Mouse (Mus musculus) CH12.LX (cell line): ENCODE data around the gene Pigt. TPM values are rescaled to one million over a fixed set of nuclear protein-coding genes. Genes with fewer than 3 reads are reported as not detected.

ENCODE experiments used
- DNase-seq: peaks from one replicate; pipeline ENCODE4 v3.0.0-alpha.2; 2013; ENCODE audit errors: extremely low read depth
- H3K27ac ChIP-seq: 2 replicates; pipeline ENCODE4 v1.5.1; 2012; ENCODE audit warnings: low read depth, mild to moderate bottlenecking, control low read depth, moderate library complexity; ENCODE audit not compliant: insufficient read depth
- H3K27me3 ChIP-seq: replicated peaks from 2 replicates; pipeline ENCODE3; 2012; ENCODE audit warnings: inconsistent platforms
- H3K36me3 ChIP-seq, 2 experiments: replicated peaks in 1 of 2; 2 replicates each; pipeline versions ENCODE3 to v1.6.1; 2012; ENCODE audit warnings: inconsistent platforms in 1 of 2, low read length in 1 of 2, mild to moderate bottlenecking in 1 of 2, mixed read lengths in 1 of 2, moderate library complexity in 1 of 2; ENCODE audit not compliant: control insufficient read depth in 1 of 2, insufficient read depth in 1 of 2
- H3K4me1 ChIP-seq, 2 experiments: 2 replicates each; pipeline ENCODE4 v1.6.1; 2012; ENCODE audit warnings: inconsistent platforms in 1 of 2, moderate library complexity in 1 of 2; ENCODE audit not compliant: insufficient read depth in 2 of 2, control insufficient read depth in 1 of 2
- H3K4me2 ChIP-seq: 2 replicates; pipeline ENCODE4 v1.6.1; 2012; ENCODE audit warnings: low read depth, mild to moderate bottlenecking, control low read depth; ENCODE audit not compliant: poor library complexity, insufficient read depth, severe bottlenecking
- H3K4me3 ChIP-seq, 3 experiments: fragments of 150-350 bp in 1 of 3; sonication (generic) in 1 of 3; replicated peaks in 1 of 3; 2 replicates each; pipeline versions ENCODE3 to v1.5.1; 2011 to 2012; ENCODE audit warnings: low read depth in 2 of 3, low read length in 2 of 3, mild to moderate bottlenecking in 2 of 3, moderate library complexity in 2 of 3, control low read depth in 1 of 3, improper control_type of control experiment in 1 of 3, inconsistent platforms in 1 of 3, mixed read lengths in 1 of 3; ENCODE audit not compliant: poor library complexity in 1 of 3
- H3K79me2 ChIP-seq: replicated peaks from 2 replicates; pipeline ENCODE4 v1.6.1; 2012; ENCODE audit warnings: mild to moderate bottlenecking, moderate library complexity; ENCODE audit not compliant: control insufficient read depth, poor library complexity, insufficient read depth, severe bottlenecking; ENCODE audit errors: extremely low read depth
- H3K9ac ChIP-seq: 2 replicates; pipeline ENCODE4 v1.6.1; 2012; ENCODE audit warnings: low read depth, mild to moderate bottlenecking, control low read depth, moderate library complexity; ENCODE audit not compliant: insufficient read depth
- H3K9me3 ChIP-seq: replicated peaks from 2 replicates; pipeline ENCODE3; 2012; ENCODE audit warnings: low read length, inconsistent platforms, mixed read lengths
- BHLHE40 ChIP-seq: IDR thresholded peaks from 2 replicates; pipeline ENCODE4 v1.6.1; 2011; ENCODE audit warnings: mild to moderate bottlenecking, low read depth, low read length, improper control_type of control experiment
- CHD1 ChIP-seq: IDR thresholded peaks from 2 replicates; pipeline ENCODE4 v1.6.1; 2012; ENCODE audit warnings: low read depth, low read length, improper control_type of control experiment, inconsistent platforms
- EP300 ChIP-seq: IDR thresholded peaks from 2 replicates; pipeline ENCODE4 v1.6.1; 2011; ENCODE audit warnings: low read length, improper control_type of control experiment
- GABPA ChIP-seq: IDR thresholded peaks from 2 replicates; pipeline ENCODE4 v1.6.1; 2012; ENCODE audit warnings: low read depth, low read length, improper control_type of control experiment, inconsistent platforms; ENCODE audit not compliant: insufficient replicate concordance
- JUN ChIP-seq: IDR thresholded peaks from 2 replicates; pipeline ENCODE4 v1.6.1; 2011; ENCODE audit warnings: low read depth, mild to moderate bottlenecking, low read length, improper control_type of control experiment, moderate library complexity; ENCODE audit not compliant: insufficient read depth
- KAT2A ChIP-seq: IDR thresholded peaks from 2 replicates; pipeline ENCODE4 v1.6.1; 2012; ENCODE audit warnings: low read length, improper control_type of control experiment, inconsistent platforms; ENCODE audit not compliant: insufficient replicate concordance
- MAFK ChIP-seq: IDR thresholded peaks from 2 replicates; pipeline ENCODE4 v1.6.1; 2011; ENCODE audit warnings: low read length, improper control_type of control experiment; ENCODE audit not compliant: insufficient replicate concordance
- NELFE ChIP-seq: IDR thresholded peaks from 2 replicates; pipeline ENCODE4 v1.6.1; 2011; ENCODE audit warnings: low read depth, low read length, improper control_type of control experiment
- SIN3A ChIP-seq: IDR thresholded peaks from 2 replicates; pipeline ENCODE4 v1.6.1; 2012; ENCODE audit warnings: low read length, improper control_type of control experiment, inconsistent platforms
- TCF12 ChIP-seq: IDR thresholded peaks from 2 replicates; pipeline ENCODE4 v1.6.1; 2014; ENCODE audit warnings: low read depth, mild to moderate bottlenecking, inconsistent platforms, low read length, improper control_type of control experiment
- UBTF ChIP-seq: IDR thresholded peaks from 2 replicates; pipeline ENCODE4 v1.6.1; 2012; ENCODE audit warnings: low read depth, mild to moderate bottlenecking, inconsistent platforms, low read length, improper control_type of control experiment, moderate library complexity
- USF1 ChIP-seq: IDR thresholded peaks from 2 replicates; pipeline ENCODE4 v1.6.1; 2014; ENCODE audit warnings: low read depth, mild to moderate bottlenecking, inconsistent platforms, low read length, improper control_type of control experiment
- USF2 ChIP-seq: conservative IDR thresholded peaks from 2 replicates; pipeline ENCODE4 v1.6.1; 2011; ENCODE audit warnings: low read depth, low read length, improper control_type of control experiment
- ZC3H11A ChIP-seq: IDR thresholded peaks from 2 replicates; pipeline ENCODE4 v1.6.1; 2012; ENCODE audit warnings: low read depth, mild to moderate bottlenecking, inconsistent platforms, low read length, improper control_type of control experiment
- dilution Hi-C: fragments of 300-500 bp; cut with MboI; formaldehyde crosslinking; loops from 2 replicates; pipeline ENCODE4 v1.14.3; 2020; ENCODE audit warnings: low sequenced_read_pairs; ENCODE audit not compliant: extremely low pct_unique_long_range_greater_than_20kb, extremely low pct_ligation_motif_present
- in situ Hi-C: fragments of 300-500 bp; cut with MboI; formaldehyde crosslinking; loops from 3 replicates; pipeline ENCODE4 v1.14.3; 2019; ENCODE audit warnings: low sequenced_read_pairs, low pct_ligation_motif_present, low pct_unique_long_range_greater_than_20kb, mixed read lengths
- polyA plus RNA-seq: library from polyadenylated mRNA; unstranded; fragments of >175 nt; gene quantifications from 2 replicates; pipeline ENCODE4 v1.2.1, GENCODE M21; 2012; ENCODE audit warnings: low read depth; ENCODE audit not compliant: insufficient read length
- total RNA-seq, 2 experiments: library from RNA; depleted of rRNA; stranded (reverse); fragments of 300-350 nt in 1 of 2; fragments of >200 nt in 1 of 2; gene quantifications; 2 replicates each; pipeline ENCODE4 v1.2.3; 2012 to 2014

Gene Pigt
- total and polyA plus RNA-seq, 3 experiments = 14.0 to 91.8 (median 39.2) TPM

GRCm38 (mm10) chr2:164534315-164534714 lies 37.0 kb downstream of the Pigt start:
- Histone ChIP-seq H3K4me3 (no peak overlapping the region), H3K79me2 (no peaks in the 10 kb centered on the region), H3K9me3 (peaks cover 3% of the 10 kb centered on the region), H3K9ac (no peak overlapping the region), H3K4me1 (peaks cover 4 to 18% of the 10 kb centered on the region in 2 experiments), H3K4me2 (no peak overlapping the region), H3K27ac (no peak overlapping the region), H3K27me3 (peaks cover 71% of the 10 kb centered on the region), H3K36me3 (no peaks in the 10 kb centered on the region)
- dilution Hi-C loops = no loop called here
- TF ChIP-seq MAFK (no peak), JUN (no peak), CHD1 (no peak), GABPA (no peak)
- in situ Hi-C loops = no loop called here
- no peak for DNase-seq

DNA sequence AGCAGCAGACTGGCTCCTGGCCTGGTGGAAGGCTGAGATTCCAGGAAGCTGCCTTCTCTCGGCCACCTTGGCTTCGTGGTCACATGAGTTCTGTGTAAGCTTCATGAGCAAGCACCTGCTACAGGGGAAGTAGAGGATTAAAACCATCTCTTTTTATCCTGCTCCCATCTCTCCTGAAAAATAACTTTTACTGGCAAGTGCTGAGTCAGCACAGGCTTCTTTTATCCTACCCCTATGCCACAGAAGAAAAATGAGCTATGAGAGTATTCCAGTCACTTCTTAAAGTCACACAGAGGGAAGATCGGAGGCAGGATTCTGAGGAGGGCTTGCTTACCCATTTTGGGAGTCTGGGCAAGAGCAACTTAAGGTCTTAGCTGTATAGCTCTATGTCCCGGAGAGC lies 39.7 kb downstream of the Pigt start:
- in situ Hi-C loops = no loop called here
- TF ChIP-seq USF2 = no peak
- no peak for TF ChIP-seq TCF12
- no peak for TF ChIP-seq NELFE
- TF ChIP-seq ZC3H11A = no peak
- no peak for TF ChIP-seq EP300
- TF ChIP-seq KAT2A = no peak
- TF ChIP-seq UBTF = no peak
- TF ChIP-seq MAFK = peak; percentile 86
- no peak for TF ChIP-seq JUN

GRCm38 (mm10) chr2:164540652-164541427 lies 43.5 kb downstream of the Pigt start:
- Histone ChIP-seq H3K9me3 (peaks cover 11% of the 10 kb centered on the region), H3K27me3 (peaks cover 88% of the 10 kb centered on the region), H3K79me2 (no peaks in the 10 kb centered on the region), H3K4me1 (no peaks in the 10 kb centered on the region), H3K27ac (no peak overlapping the region), H3K36me3 (no peaks in the 10 kb centered on the region), H3K4me3 (no peak overlapping the region), H3K4me2 (no peak overlapping the region), H3K9ac (no peak overlapping the region)
- in situ Hi-C loops = no loop called here
- DNase-seq = no peak
- TF ChIP-seq BHLHE40 (no peak), SIN3A (no peak), ZC3H11A (no peak), USF1 (no peak)
- dilution Hi-C loops = no loop called here

More for the DNA sequence above, 39.7 kb downstream of the Pigt start:
- Histone ChIP-seq H3K27me3 (peaks cover 74% of the 10 kb centered on the region), H3K79me2 (no peaks in the 10 kb centered on the region), H3K36me3 (no peaks in the 10 kb centered on the region), H3K9ac (no peak overlapping the region), H3K9me3 (no peaks in the 10 kb centered on the region), H3K4me1 (peaks cover 0 to 8% of the 10 kb centered on the region in 2 experiments; a peak in 3 of 4 replicates), H3K4me3 (no peak overlapping the region), H3K27ac (no peak overlapping the region), H3K4me2 (no peak overlapping the region)
- dilution Hi-C loops = no loop called here
- DNase-seq = no peak
